Mouse (Mus musculus) layer of hippocampus, adult 18-20 months (tissue): ENCODE data around the gene Znhit1. TPM values are rescaled to one million over a fixed set of nuclear protein-coding genes. Genes with fewer than 3 reads are reported as not detected.

Experiments used
- microRNA-seq, 2 experiments: library from miRNA; unstranded; fragments of <30 nt; microRNA quantifications; one replicate each; pipeline ENCODE4 v1.2.0; 2021
- total RNA-seq, 2 experiments: library from RNA; stranded (reverse); gene quantifications; 2 replicates each; pipeline ENCODE4 v1.2.3; 2021

Gene Znhit1
- total RNA-seq, 2 experiments from 2014 or later: 82.8 to 96.2 TPM

Small RNA genes lying within 50 kb of the gene (microRNA-seq; reads per million reads assigned to microRNA genes)
- 160 to 232 reads per million in 2 experiments for gene Mir702

Other genes with a start within 250 kb of the Znhit1 start
- 1 to 10 TPM; 1.8 to 2.7 TPM for gene Col26a1, start 104.8 kb downstream of the Znhit1 start, total RNA-seq
- gene Ift22, start 79.9 kb downstream of the Znhit1 start, total RNA-seq: 10 to 100 TPM; 85.7 to 88.0 TPM
- 100 to 1,000 TPM; 237 to 255 TPM for gene Fis1, start 34.7 kb downstream of the Znhit1 start, total RNA-seq
- gene Cldn15, start 21.4 kb downstream of the Znhit1 start, total RNA-seq: under 1 TPM in 1 of 2 experiments, not detected in 1; 0.61 TPM
- 10 to 100 TPM; 38.5 to 43.1 TPM for gene Plod3, start 1.0 kb downstream of the Znhit1 start, total RNA-seq
- gene Vgf, start 38.4 kb upstream of the Znhit1 start, total RNA-seq: 100 to 1,000 TPM; 228 to 230 TPM
- 100 to 1,000 TPM; 316 to 355 TPM for gene Ap1s1, start 58.1 kb upstream of the Znhit1 start, total RNA-seq
- under 1 TPM; 0.40 to 0.94 TPM for gene Serpine1, start 84.2 kb upstream of the Znhit1 start, total RNA-seq
- gene Trim56, start 128.2 kb upstream of the Znhit1 start, total RNA-seq: 1 to 10 TPM; 5.9 to 6.0 TPM
- gene Muc3, start 161.3 kb upstream of the Znhit1 start, total RNA-seq: not detected
- gene Muc3a, start 224.4 kb upstream of the Znhit1 start, total RNA-seq: 1 to 10 TPM; 3.8 to 4.0 TPM